Mouse (Mus musculus) midbrain, embryonic 13.5 days (tissue): ENCODE measurements around the gene Gm47985. TPM values are rescaled to one million over a fixed set of nuclear protein-coding genes. Genes with fewer than 3 reads are reported as not detected.
A peak's percentile ranks its signal among the peaks of the same experiment; 100 is the strongest.

ENCODE experiments used
- ATAC-seq: fragments of 200-750 bp; cut with Nextera tagmentation; 2 replicates; pipeline ENCODE4 v1.8.0; 2017; ENCODE audit warnings: mild to moderate bottlenecking, moderate TSS enrichment, moderate library complexity
- H3K27ac ChIP-seq: fragments of 300-500 bp; sonication (generic); 2 replicates; pipeline ENCODE4 v1.5.1; 2015; ENCODE audit warnings: inconsistent platforms, mild to moderate bottlenecking, moderate library complexity
- H3K27me3 ChIP-seq: fragments of 300-500 bp; sonication (generic); 2 replicates; pipeline ENCODE4 v1.6.1; 2015; ENCODE audit warnings: mild to moderate bottlenecking, inconsistent platforms
- H3K36me3 ChIP-seq: fragments of 300-500 bp; sonication (generic); 2 replicates; pipeline ENCODE4 v1.6.1; 2015; ENCODE audit warnings: mild to moderate bottlenecking, inconsistent platforms
- H3K4me1 ChIP-seq: fragments of 300-500 bp; sonication (generic); replicated peaks from 2 replicates; pipeline ENCODE4 v1.6.1; 2015; ENCODE audit warnings: inconsistent platforms
- H3K4me2 ChIP-seq: fragments of 300-500 bp; sonication (generic); replicated peaks from 2 replicates; pipeline ENCODE4 v1.6.1; 2015; ENCODE audit warnings: moderate library complexity, mild to moderate bottlenecking, inconsistent platforms
- H3K4me3 ChIP-seq: fragments of 300-500 bp; sonication (generic); replicated peaks from 2 replicates; pipeline ENCODE4 v1.5.1; 2015; ENCODE audit warnings: mild to moderate bottlenecking, inconsistent platforms
- H3K9ac ChIP-seq: fragments of 300-500 bp; sonication (generic); replicated peaks from 2 replicates; pipeline ENCODE4 v1.6.1; 2015; ENCODE audit warnings: mild to moderate bottlenecking, inconsistent platforms
- H3K9me3 ChIP-seq: fragments of 300-500 bp; sonication (generic); 2 replicates; pipeline ENCODE4 v1.6.1; 2016; ENCODE audit warnings: mild to moderate bottlenecking, inconsistent platforms
- WGBS: fragments of 180-500 bp; shearing (Covaris S2); methylation state at CpG from one replicate; pipeline ENCODE4 v1.1.7; 2015; 5-methylcytosine and 5-hydroxymethylcytosine counted together
- polyA plus RNA-seq: library from polyadenylated mRNA; unstranded; fragments of >200 nt; fragmentation: Nextera tagmentation; extraction: Ambion mirVana; gene quantifications from 2 replicates; pipeline ENCODE4 v1.2.1, GENCODE M21; 2015

Gm47985 gene
- polyA plus RNA-seq, 1 experiment from 2014 or later: 0.11 TPM

GRCm38 (mm10) chr1:151157963-151158856 lies 24.1 kb upstream of the Gm47985 start:
- WGBS: 36% methylated on average over 9 of the region's 9 CpGs
- H3K9me3 ChIP-seq: no peaks in the 10 kb centered on the region
- no peaks in the 10 kb centered on the region for H3K36me3 ChIP-seq
- no peak overlapping the region for H3K27ac ChIP-seq
- ATAC-seq: peak; percentile 86
- peaks cover 27% of the 10 kb centered on the region for H3K4me1 ChIP-seq
- H3K4me3 ChIP-seq: no peak overlapping the region
- H3K4me2 ChIP-seq: no peak overlapping the region
- H3K9ac ChIP-seq: no peak overlapping the region
- no peaks in the 10 kb centered on the region for H3K27me3 ChIP-seq

- peaks cover 27% of the 10 kb centered on the region for H3K4me1 ChIP-seq
- ATAC-seq: no peak
- no peak overlapping the region for H3K4me2 ChIP-seq
- 87% methylated on average over 2 of the region's 2 CpGs for WGBS
- H3K9ac ChIP-seq: no peak overlapping the region
- H3K27me3 ChIP-seq: no peaks in the 10 kb centered on the region
- no peak overlapping the region for H3K27ac ChIP-seq
- H3K36me3 ChIP-seq: no peaks in the 10 kb centered on the region
- no peak overlapping the region for H3K4me3 ChIP-seq
- no peaks in the 10 kb centered on the region for H3K9me3 ChIP-seq
Measured at GRCm38 (mm10) chr1:151158857-151159510, 23.4 kb upstream of the Gm47985 start.

- H3K27me3 ChIP-seq: no peaks in the 10 kb centered on the region
- no peak overlapping the region for H3K9ac ChIP-seq
- ATAC-seq: no peak
- peaks cover 24% of the 10 kb centered on the region for H3K4me1 ChIP-seq
- 26% methylated on average over 8 of the region's 8 CpGs for WGBS
- H3K4me3 ChIP-seq: no peak overlapping the region
- no peaks in the 10 kb centered on the region for H3K36me3 ChIP-seq
- no peak overlapping the region for H3K27ac ChIP-seq
- H3K9me3 ChIP-seq: no peaks in the 10 kb centered on the region
- no peak overlapping the region for H3K4me2 ChIP-seq
Measured at GRCm38 (mm10) chr1:151166031-151166430, 16.3 kb upstream of the Gm47985 start.

GRCm38 (mm10) chr1:151167297-151168047 lies 14.9 kb upstream of the Gm47985 start:
- Histone ChIP-seq H3K9me3 (no peaks in the 10 kb centered on the region), H3K4me2 (no peak overlapping the region), H3K27me3 (no peaks in the 10 kb centered on the region), H3K4me3 (no peak overlapping the region), H3K36me3 (no peaks in the 10 kb centered on the region), H3K27ac (0 out of 2 replicates have a peak overlapping the region, but pooled peaks have one; percentile 21), H3K9ac (no peak overlapping the region), H3K4me1 (peaks cover 24% of the 10 kb centered on the region)
- ATAC-seq: peak; percentile 87
- 8% methylated on average over 12 of the region's 12 CpGs for WGBS

GRCm38 (mm10) chr1:151168637-151169036 lies 13.7 kb upstream of the Gm47985 start:
- H3K9ac ChIP-seq: no peak overlapping the region
- H3K27ac ChIP-seq: no peak overlapping the region
- H3K27me3 ChIP-seq: no peaks in the 10 kb centered on the region
- WGBS: 77% methylated on average over 3 of the region's 3 CpGs
- ATAC-seq: no peak
- H3K4me2 ChIP-seq: no peak overlapping the region
- peaks cover 24% of the 10 kb centered on the region for H3K4me1 ChIP-seq
- no peaks in the 10 kb centered on the region for H3K36me3 ChIP-seq
- H3K4me3 ChIP-seq: no peak overlapping the region
- no peaks in the 10 kb centered on the region for H3K9me3 ChIP-seq

GRCm38 (mm10) chr1:151171572-151172461 lies 10.5 kb upstream of the Gm47985 start:
- Histone ChIP-seq H3K9me3 (no peaks in the 10 kb centered on the region), H3K4me1 (peaks cover 18% of the 10 kb centered on the region), H3K4me2 (no peak overlapping the region), H3K27me3 (no peaks in the 10 kb centered on the region), H3K36me3 (no peaks in the 10 kb centered on the region), H3K27ac (no peak overlapping the region), H3K9ac (no peak overlapping the region), H3K4me3 (no peak overlapping the region)
- WGBS: 84% methylated on average over 2 of the region's 2 CpGs
- no peak for ATAC-seq

GRCm38 (mm10) chr1:151177030-151177936 lies 5.1 kb upstream of the Gm47985 start:
- peak; percentile 87 for ATAC-seq
- Histone ChIP-seq H3K27ac (no peak overlapping the region), H3K4me3 (peak overlapping the region; percentile 29), H3K36me3 (no peaks in the 10 kb centered on the region), H3K27me3 (no peaks in the 10 kb centered on the region), H3K9ac (no peak overlapping the region), H3K4me2 (peak overlapping the region; percentile 48), H3K9me3 (no peaks in the 10 kb centered on the region), H3K4me1 (peaks cover 16% of the 10 kb centered on the region)
- 4% methylated on average over 10 of the region's 10 CpGs for WGBS

GRCm38 (mm10) chr1:151177937-151178271 lies 4.4 kb upstream of the Gm47985 start:
- Histone ChIP-seq H3K9me3 (no peaks in the 10 kb centered on the region), H3K4me2 (peak overlapping the region; percentile 48), H3K27me3 (no peaks in the 10 kb centered on the region), H3K9ac (0 out of 2 replicates have a peak overlapping the region, but pooled peaks have one; percentile 7), H3K27ac (no peak overlapping the region), H3K4me1 (peaks cover 16% of the 10 kb centered on the region), H3K36me3 (no peaks in the 10 kb centered on the region), H3K4me3 (peak overlapping the region; percentile 29)
- 8% methylated on average over 4 of the region's 4 CpGs for WGBS
- ATAC-seq: no peak; the same call in 1 of the 2 replicates

GRCm38 (mm10) chr1:151178505-151179083 lies 3.7 kb upstream of the Gm47985 start:
- no peak overlapping the region for H3K9ac ChIP-seq
- H3K27me3 ChIP-seq: no peaks in the 10 kb centered on the region
- WGBS: 8% methylated on average over 2 of the region's 2 CpGs
- H3K4me1 ChIP-seq: peaks cover 16% of the 10 kb centered on the region
- no peaks in the 10 kb centered on the region for H3K36me3 ChIP-seq
- H3K4me2 ChIP-seq: no peak overlapping the region
- H3K9me3 ChIP-seq: no peaks in the 10 kb centered on the region
- peak; percentile 28; the same call in 1 of the 2 replicates for ATAC-seq
- H3K4me3 ChIP-seq: no peak overlapping the region
- no peak overlapping the region for H3K27ac ChIP-seq

GRCm38 (mm10) chr1:151180167-151180566 lies 2.2 kb upstream of the Gm47985 start:
- Histone ChIP-seq H3K4me1 (peaks cover 16% of the 10 kb centered on the region), H3K9me3 (no peaks in the 10 kb centered on the region), H3K27ac (no peak overlapping the region), H3K4me2 (no peak overlapping the region), H3K9ac (no peak overlapping the region), H3K36me3 (no peaks in the 10 kb centered on the region), H3K4me3 (no peak overlapping the region), H3K27me3 (no peaks in the 10 kb centered on the region)
- WGBS: 73% methylated on average over 2 of the region's 2 CpGs
- ATAC-seq: no peak
